Mouse (Mus musculus): ENCODE measurements around the gene Trappc1. TPM values are rescaled to one million over a fixed set of nuclear protein-coding genes. Genes with fewer than 3 reads are reported as not detected.

Trappc1 gene
- polyA plus RNA-seq, 1 experiment from 2014 or later, result 175 TPM

- 12% methylated on average over 26 of the region's 26 CpGs for WGBS
- Histone ChIP-seq H3K4me1 (ENCODE audit: control insufficient read depth, insufficient read depth, low read length) (peaks cover 22% of the 10 kb centered on the region), H3K9ac (ENCODE audit: low read depth, low read length) (peak within 1 kb of the TSS; percentile 53), H3K27me3 (ENCODE audit: control insufficient read depth, insufficient read depth, low read length) (peaks cover 15% of the 10 kb centered on the region; the same call in 1 of the 2 replicates), H3K9me3 (ENCODE audit: control insufficient read depth, low read length) (no peaks in the 10 kb centered on the region), H3K27ac (ENCODE audit: low read depth, low read length) (0 out of 2 replicates have a peak within 1 kb of the TSS, but pooled peaks have one; percentile 32), H3K4me3 (ENCODE audit: low read length) (peak within 1 kb of the TSS; percentile 52), H3K4me2 (replicated peaks; ENCODE audit: low read depth, low read length) (peak within 1 kb of the TSS; percentile 94), H3K36me3 (ENCODE audit: control insufficient read depth, insufficient read depth, low read length) (peaks cover 3% of the 10 kb centered on the region; the same call in 1 of the 2 replicates)
- ATAC-seq (ENCODE audit: low FRiP score, low TSS enrichment), result peak; percentile 71
Measured at GRCm38 (mm10) chr11:69325628-69326407, 2.0 kb downstream of the Trappc1 start, which contains the start of gene Kcnab3. Kcnab3 (plus strand) TSS chr11:69326258.

- peak; percentile 33; the same call in 1 of the 2 replicates for ATAC-seq (ENCODE audit: low FRiP score, low TSS enrichment)
- H3K4me2 ChIP-seq (replicated peaks; ENCODE audit: low read depth, low read length), result peak overlapping the region; percentile 94
- H3K4me1 ChIP-seq (ENCODE audit: control insufficient read depth, insufficient read depth, low read length), result peaks cover 23% of the 10 kb centered on the region
- H3K36me3 ChIP-seq (ENCODE audit: control insufficient read depth, insufficient read depth, low read length), result no peaks in the 10 kb centered on the region
- no peak overlapping the region for H3K27ac ChIP-seq (ENCODE audit: low read depth, low read length)
- under 1% methylated on average over 45 of the region's 45 CpGs for WGBS
- peaks cover 15% of the 10 kb centered on the region; the same call in 1 of the 2 replicates for H3K27me3 ChIP-seq (ENCODE audit: control insufficient read depth, insufficient read depth, low read length)
- peak overlapping the region; percentile 52 for H3K4me3 ChIP-seq (ENCODE audit: low read length)
- peak overlapping the region; percentile 53 for H3K9ac ChIP-seq (ENCODE audit: low read depth, low read length)
- H3K9me3 ChIP-seq (ENCODE audit: control insufficient read depth, low read length), result no peaks in the 10 kb centered on the region
Measured at GRCm38 (mm10) chr11:69326408-69327156, 2.8 kb downstream of the Trappc1 start.

- no peak overlapping the region for H3K27ac ChIP-seq (ENCODE audit: low read depth, low read length)
- no peaks in the 10 kb centered on the region for H3K36me3 ChIP-seq (ENCODE audit: control insufficient read depth, insufficient read depth, low read length)
- no peak overlapping the region for H3K9ac ChIP-seq (ENCODE audit: low read depth, low read length)
- H3K4me1 ChIP-seq (ENCODE audit: control insufficient read depth, insufficient read depth, low read length), result peaks cover 21% of the 10 kb centered on the region
- H3K9me3 ChIP-seq (ENCODE audit: control insufficient read depth, low read length), result no peaks in the 10 kb centered on the region
- ATAC-seq (ENCODE audit: low FRiP score, low TSS enrichment), result no peak
- WGBS, result 13% methylated on average over 9 of the region's 9 CpGs
- peaks cover 15% of the 10 kb centered on the region; the same call in 1 of the 2 replicates for H3K27me3 ChIP-seq (ENCODE audit: control insufficient read depth, insufficient read depth, low read length)
- H3K4me3 ChIP-seq (ENCODE audit: low read length), result peak overlapping the region; percentile 52; the same call in 1 of the 2 replicates
- peak overlapping the region; percentile 94; the same call in 1 of the 2 replicates for H3K4me2 ChIP-seq (replicated peaks; ENCODE audit: low read depth, low read length)
Measured at GRCm38 (mm10) chr11:69327157-69327442, 3.3 kb downstream of the Trappc1 start.

GRCm38 (mm10) chr11:69327648-69328047 lies 3.9 kb downstream of the Trappc1 start:
- H3K4me3 ChIP-seq (ENCODE audit: low read length), result no peak overlapping the region
- H3K9ac ChIP-seq (ENCODE audit: low read depth, low read length), result no peak overlapping the region
- peaks cover 15% of the 10 kb centered on the region; the same call in 1 of the 2 replicates for H3K27me3 ChIP-seq (ENCODE audit: control insufficient read depth, insufficient read depth, low read length)
- 53% methylated on average over 6 of the region's 6 CpGs for WGBS
- H3K36me3 ChIP-seq (ENCODE audit: control insufficient read depth, insufficient read depth, low read length), result no peaks in the 10 kb centered on the region
- no peak overlapping the region for H3K4me2 ChIP-seq (replicated peaks; ENCODE audit: low read depth, low read length)
- no peak overlapping the region for H3K27ac ChIP-seq (ENCODE audit: low read depth, low read length)
- no peaks in the 10 kb centered on the region for H3K9me3 ChIP-seq (ENCODE audit: control insufficient read depth, low read length)
- peaks cover 21% of the 10 kb centered on the region for H3K4me1 ChIP-seq (ENCODE audit: control insufficient read depth, insufficient read depth, low read length)
- no peak for ATAC-seq (ENCODE audit: low FRiP score, low TSS enrichment)

- Histone ChIP-seq H3K9me3 (ENCODE audit: control insufficient read depth, low read length) (no peaks in the 10 kb centered on the region), H3K9ac (ENCODE audit: low read depth, low read length) (no peak overlapping the region), H3K4me2 (replicated peaks; ENCODE audit: low read depth, low read length) (no peak overlapping the region), H3K4me1 (ENCODE audit: control insufficient read depth, insufficient read depth, low read length) (peaks cover 24% of the 10 kb centered on the region), H3K4me3 (ENCODE audit: low read length) (no peak overlapping the region), H3K27ac (ENCODE audit: low read depth, low read length) (no peak overlapping the region), H3K36me3 (ENCODE audit: control insufficient read depth, insufficient read depth, low read length) (no peaks in the 10 kb centered on the region), H3K27me3 (ENCODE audit: control insufficient read depth, insufficient read depth, low read length) (peaks cover 15% of the 10 kb centered on the region; the same call in 1 of the 2 replicates)
- no peak for ATAC-seq (ENCODE audit: low FRiP score, low TSS enrichment)
- 89% methylated on average over 6 of the region's 6 CpGs for WGBS
Measured at GRCm38 (mm10) chr11:69328517-69328916, 4.7 kb downstream of the Trappc1 start.

- 84% methylated on average over 6 of the region's 6 CpGs for WGBS
- no peak overlapping the region for H3K4me3 ChIP-seq (ENCODE audit: low read length)
- peaks cover 15% of the 10 kb centered on the region; the same call in 1 of the 2 replicates for H3K27me3 ChIP-seq (ENCODE audit: control insufficient read depth, insufficient read depth, low read length)
- ATAC-seq (ENCODE audit: low FRiP score, low TSS enrichment), result no peak
- no peak overlapping the region for H3K9ac ChIP-seq (ENCODE audit: low read depth, low read length)
- no peaks in the 10 kb centered on the region for H3K36me3 ChIP-seq (ENCODE audit: control insufficient read depth, insufficient read depth, low read length)
- H3K4me1 ChIP-seq (ENCODE audit: control insufficient read depth, insufficient read depth, low read length), result peaks cover 21% of the 10 kb centered on the region
- no peak overlapping the region for H3K4me2 ChIP-seq (replicated peaks; ENCODE audit: low read depth, low read length)
- H3K9me3 ChIP-seq (ENCODE audit: control insufficient read depth, low read length), result no peaks in the 10 kb centered on the region
- H3K27ac ChIP-seq (ENCODE audit: low read depth, low read length), result no peak overlapping the region
Measured at GRCm38 (mm10) chr11:69331152-69331551, 7.4 kb downstream of the Trappc1 start.

GRCm38 (mm10) chr11:69331929-69332405 lies 8.2 kb downstream of the Trappc1 start:
- no peaks in the 10 kb centered on the region for H3K9me3 ChIP-seq (ENCODE audit: control insufficient read depth, low read length)
- peaks cover 10% of the 10 kb centered on the region; the same call in 1 of the 2 replicates for H3K27me3 ChIP-seq (ENCODE audit: control insufficient read depth, insufficient read depth, low read length)
- 1% methylated on average over 24 of the region's 24 CpGs for WGBS
- peak overlapping the region; percentile 54 for H3K4me2 ChIP-seq (replicated peaks; ENCODE audit: low read depth, low read length)
- H3K9ac ChIP-seq (ENCODE audit: low read depth, low read length), result peak overlapping the region; percentile 48; the same call in 1 of the 2 replicates
- peaks cover 16% of the 10 kb centered on the region for H3K4me1 ChIP-seq (ENCODE audit: control insufficient read depth, insufficient read depth, low read length)
- peak overlapping the region; percentile 39 for H3K4me3 ChIP-seq (ENCODE audit: low read length)
- no peaks in the 10 kb centered on the region for H3K36me3 ChIP-seq (ENCODE audit: control insufficient read depth, insufficient read depth, low read length)
- ATAC-seq (ENCODE audit: low FRiP score, low TSS enrichment), result peak; percentile 60
- peak overlapping the region; percentile 63; the same call in 1 of the 2 replicates for H3K27ac ChIP-seq (ENCODE audit: low read depth, low read length)

- 15% methylated on average over 8 of the region's 8 CpGs for WGBS
- peak overlapping the region; percentile 54 for H3K4me2 ChIP-seq (replicated peaks; ENCODE audit: low read depth, low read length)
- peaks cover 16% of the 10 kb centered on the region for H3K4me1 ChIP-seq (ENCODE audit: control insufficient read depth, insufficient read depth, low read length)
- H3K9me3 ChIP-seq (ENCODE audit: control insufficient read depth, low read length), result no peaks in the 10 kb centered on the region
- H3K27me3 ChIP-seq (ENCODE audit: control insufficient read depth, insufficient read depth, low read length), result peaks cover 2% of the 10 kb centered on the region; the same call in 1 of the 2 replicates
- no peak for ATAC-seq (ENCODE audit: low FRiP score, low TSS enrichment)
- H3K4me3 ChIP-seq (ENCODE audit: low read length), result peak overlapping the region; percentile 39; the same call in 1 of the 2 replicates
- peak overlapping the region; percentile 48; the same call in 1 of the 2 replicates for H3K9ac ChIP-seq (ENCODE audit: low read depth, low read length)
- peak overlapping the region; percentile 63 for H3K27ac ChIP-seq (ENCODE audit: low read depth, low read length)
- no peaks in the 10 kb centered on the region for H3K36me3 ChIP-seq (ENCODE audit: control insufficient read depth, insufficient read depth, low read length)
Measured at GRCm38 (mm10) chr11:69332713-69333253, 9.0 kb downstream of the Trappc1 start.

Measured in kidney, embryonic 14.5 days (tissue).